Mouse (Mus musculus): ENCODE data around the gene Setdb1. TPM values are rescaled to one million over a fixed set of nuclear protein-coding genes. Genes with fewer than 3 reads are reported as not detected.

Gene Setdb1
- polyA plus RNA-seq, 1 experiment from 2014 or later = 12.2 TPM

DNA sequence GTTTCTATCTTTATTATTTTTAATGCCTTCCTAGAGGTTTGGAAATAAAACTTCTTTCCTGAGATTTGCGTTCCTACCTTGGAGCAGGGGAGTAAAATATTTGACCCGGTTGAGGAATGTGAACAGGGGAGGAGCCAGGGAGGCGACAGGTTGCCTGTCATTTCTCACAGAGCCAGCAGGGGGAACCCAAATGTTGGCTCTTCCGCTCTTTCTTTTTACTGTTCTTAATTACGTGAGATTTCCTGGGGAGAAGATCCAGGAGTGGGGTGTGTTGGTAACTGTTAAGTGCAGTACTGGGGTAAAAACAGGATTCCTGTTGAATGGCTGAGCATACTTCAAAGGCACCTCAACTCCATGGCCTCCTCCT is 60.9 kb downstream of the Setdb1 start:
- 0 out of 2 replicates have a peak, but pooled peaks have one; percentile 19 for ATAC-seq (ENCODE audit: low read depth)
- Histone ChIP-seq H3K27me3 (ENCODE audit: control insufficient read depth, insufficient read depth, low read depth, low read length) (no peaks in the 10 kb centered on the region), H3K27ac (ENCODE audit: low read length) (no peak overlapping the region), H3K4me2 (ENCODE audit: low read depth, low read length) (no peak overlapping the region), H3K9me3 (replicated peaks; ENCODE audit: control insufficient read depth, low read length) (no peaks in the 10 kb centered on the region), H3K4me3 (ENCODE audit: low read depth, low read length) (no peak overlapping the region), H3K36me3 (ENCODE audit: control insufficient read depth, insufficient read depth) (no peaks in the 10 kb centered on the region; the same call in 1 of the 2 replicates), H3K4me1 (ENCODE audit: control insufficient read depth, low read depth, low read length) (peaks cover 19% of the 10 kb centered on the region), H3K9ac (ENCODE audit: low read depth, low read length) (no peak overlapping the region)
- 21% methylated on average over 5 of the region's 5 CpGs for WGBS (ENCODE audit: insufficient replicate concordance)

DNA sequence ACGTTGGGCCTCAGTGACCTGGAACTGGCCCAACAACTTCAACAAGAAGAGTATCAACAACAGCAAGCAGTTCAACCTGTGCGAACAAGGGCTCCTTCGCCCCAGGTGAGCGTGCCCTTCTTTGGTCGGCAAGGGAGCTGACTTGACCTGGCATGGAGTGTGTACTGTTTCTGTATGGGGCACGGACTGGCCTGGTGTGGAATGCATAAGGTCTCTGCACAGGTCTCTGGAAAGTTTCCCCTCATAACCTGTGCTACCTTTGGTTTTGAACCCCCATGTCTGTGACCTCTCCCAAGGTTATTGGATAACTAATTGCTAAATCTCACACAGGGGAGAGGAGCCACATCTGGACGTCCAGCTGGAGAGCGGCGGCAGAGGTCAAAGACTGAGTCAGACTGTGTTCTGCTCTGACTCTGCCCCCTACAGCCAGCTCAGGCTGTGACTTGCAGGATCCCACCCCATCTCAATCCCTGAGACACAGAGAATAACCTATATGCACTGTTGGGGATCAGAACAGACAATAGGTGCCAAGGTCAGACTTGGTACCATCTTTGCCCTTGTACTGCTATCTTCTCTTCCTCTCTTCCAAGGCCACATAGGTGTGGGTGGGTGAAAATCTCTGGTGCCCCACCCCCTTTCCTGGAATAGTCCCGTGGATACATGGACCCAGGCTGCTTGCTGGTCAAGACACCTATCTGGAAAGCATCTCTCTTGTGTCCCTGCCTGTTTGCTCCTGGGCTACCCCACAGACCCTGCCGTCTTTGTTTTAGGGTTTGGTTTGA is 61.5 kb downstream of the Setdb1 start:
- no peak overlapping the region for H3K4me3 ChIP-seq (ENCODE audit: low read depth, low read length)
- H3K27ac ChIP-seq (ENCODE audit: low read length) = peak overlapping the region; percentile 13; the same call in 1 of the 2 replicates
- no peaks in the 10 kb centered on the region for H3K27me3 ChIP-seq (ENCODE audit: control insufficient read depth, insufficient read depth, low read depth, low read length)
- 69% methylated on average over 11 of the region's 11 CpGs for WGBS (ENCODE audit: insufficient replicate concordance)
- peak; percentile 60 for ATAC-seq (ENCODE audit: low read depth)
- peaks cover 19% of the 10 kb centered on the region for H3K4me1 ChIP-seq (ENCODE audit: control insufficient read depth, low read depth, low read length)
- H3K4me2 ChIP-seq (ENCODE audit: low read depth, low read length) = no peak overlapping the region
- H3K9ac ChIP-seq (ENCODE audit: low read depth, low read length) = no peak overlapping the region
- H3K36me3 ChIP-seq (ENCODE audit: control insufficient read depth, insufficient read depth) = no peaks in the 10 kb centered on the region; the same call in 1 of the 2 replicates
- no peaks in the 10 kb centered on the region for H3K9me3 ChIP-seq (replicated peaks; ENCODE audit: control insufficient read depth, low read length)

DNA sequence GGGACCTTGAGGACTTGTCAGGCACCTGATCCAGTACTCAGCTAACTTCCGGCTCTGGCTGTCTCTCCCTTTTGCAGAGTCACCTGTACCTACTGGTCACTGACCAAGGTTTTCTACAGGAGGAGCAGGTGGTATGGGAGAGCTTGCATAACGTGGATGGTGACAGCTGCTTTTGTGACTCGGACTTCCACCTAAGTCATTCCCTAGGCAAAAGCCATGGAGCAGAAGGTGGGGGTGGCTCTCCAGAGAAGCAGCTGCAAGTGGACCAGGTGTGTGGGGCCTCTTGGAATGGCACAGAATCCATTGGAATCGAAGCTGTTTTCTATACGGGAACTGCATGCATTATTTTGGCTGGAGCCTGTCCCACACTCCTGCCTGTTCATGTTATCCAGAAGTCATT is 62.3 kb downstream of the Setdb1 start:
- Histone ChIP-seq H3K4me1 (ENCODE audit: control insufficient read depth, low read depth, low read length) (peaks cover 19% of the 10 kb centered on the region), H3K9me3 (replicated peaks; ENCODE audit: control insufficient read depth, low read length) (no peaks in the 10 kb centered on the region), H3K4me3 (ENCODE audit: low read depth, low read length) (no peak overlapping the region), H3K27ac (ENCODE audit: low read length) (no peak overlapping the region), H3K4me2 (ENCODE audit: low read depth, low read length) (no peak overlapping the region), H3K9ac (ENCODE audit: low read depth, low read length) (no peak overlapping the region), H3K36me3 (ENCODE audit: control insufficient read depth, insufficient read depth) (no peaks in the 10 kb centered on the region; the same call in 1 of the 2 replicates), H3K27me3 (ENCODE audit: control insufficient read depth, insufficient read depth, low read depth, low read length) (no peaks in the 10 kb centered on the region)
- 59% methylated on average over 5 of the region's 5 CpGs for WGBS (ENCODE audit: insufficient replicate concordance)
- no peak for ATAC-seq (ENCODE audit: low read depth)

DNA sequence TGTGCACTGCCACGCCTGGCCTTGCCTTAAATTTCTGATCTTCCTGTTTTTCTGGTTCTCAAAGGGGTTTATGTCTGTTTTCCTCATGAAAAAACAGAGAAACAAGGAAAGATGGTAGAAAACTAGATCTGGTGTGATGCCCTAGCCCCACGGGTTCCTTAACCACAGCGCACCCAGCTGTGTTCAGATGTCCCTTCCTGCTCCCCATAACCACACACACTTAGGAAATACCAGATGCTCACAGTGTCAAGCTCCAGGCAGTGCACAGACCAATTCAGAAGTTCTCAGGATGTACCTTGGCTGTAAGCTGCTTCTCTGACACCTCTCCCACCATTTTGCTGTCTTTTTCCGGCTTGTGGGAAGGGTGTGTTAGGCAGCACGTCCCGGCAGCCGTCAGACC is 62.7 kb downstream of the Setdb1 start:
- Histone ChIP-seq H3K27ac (ENCODE audit: low read length) (no peak overlapping the region), H3K4me1 (ENCODE audit: control insufficient read depth, low read depth, low read length) (peaks cover 19% of the 10 kb centered on the region), H3K27me3 (ENCODE audit: control insufficient read depth, insufficient read depth, low read depth, low read length) (no peaks in the 10 kb centered on the region), H3K4me3 (ENCODE audit: low read depth, low read length) (no peak overlapping the region), H3K9ac (ENCODE audit: low read depth, low read length) (no peak overlapping the region), H3K9me3 (replicated peaks; ENCODE audit: control insufficient read depth, low read length) (no peaks in the 10 kb centered on the region), H3K36me3 (ENCODE audit: control insufficient read depth, insufficient read depth) (no peaks in the 10 kb centered on the region; the same call in 1 of the 2 replicates), H3K4me2 (ENCODE audit: low read depth, low read length) (no peak overlapping the region)
- 61% methylated on average over 7 of the region's 7 CpGs for WGBS (ENCODE audit: insufficient replicate concordance)
- ATAC-seq (ENCODE audit: low read depth) = no peak

DNA sequence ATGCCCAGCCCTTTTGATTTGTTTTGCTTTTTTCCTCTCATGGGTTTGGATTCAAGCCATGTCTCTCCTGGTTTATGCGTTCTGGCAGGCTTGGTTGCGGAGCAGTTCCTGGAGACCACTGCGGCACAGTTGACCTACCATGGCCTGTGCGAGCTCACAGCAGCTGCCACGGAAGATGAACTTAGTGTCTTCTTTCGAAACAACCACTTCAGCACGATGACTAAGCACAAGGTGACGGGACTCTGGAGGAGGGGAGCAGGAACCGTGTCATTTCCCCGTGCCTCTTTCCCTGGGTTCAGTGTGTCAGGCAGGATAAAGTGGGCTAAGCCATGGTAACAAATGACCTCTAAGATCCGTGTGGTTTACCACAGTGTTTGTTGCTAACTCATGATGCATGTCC is 63.5 kb downstream of the Setdb1 start:
- ATAC-seq (ENCODE audit: low read depth) = peak; percentile 35
- H3K4me1 ChIP-seq (ENCODE audit: control insufficient read depth, low read depth, low read length) = peaks cover 19% of the 10 kb centered on the region

DNA sequence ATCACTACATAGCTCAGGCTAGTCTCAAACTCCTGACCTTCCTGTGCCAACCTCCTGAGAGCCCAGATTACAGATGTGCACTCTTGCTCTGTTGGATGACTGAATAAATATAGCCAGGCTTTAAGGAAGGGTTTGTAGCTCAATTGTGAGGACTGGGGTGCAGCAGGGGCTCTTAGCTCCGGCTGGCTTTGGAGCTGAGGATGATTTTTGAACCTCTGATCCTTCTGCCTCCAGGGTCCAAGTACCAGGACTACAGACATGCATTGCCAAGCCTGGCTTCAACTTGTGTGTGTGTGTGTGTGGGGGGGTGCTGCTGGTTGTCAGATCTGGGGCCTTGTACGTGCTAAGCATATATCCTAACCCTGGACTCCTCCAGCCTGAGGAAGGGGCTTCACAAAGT is 64.1 kb downstream of the Setdb1 start:
- Histone ChIP-seq H3K4me1 (ENCODE audit: control insufficient read depth, low read depth, low read length) (peaks cover 19% of the 10 kb centered on the region), H3K36me3 (ENCODE audit: control insufficient read depth, insufficient read depth) (peaks cover 7% of the 10 kb centered on the region), H3K27ac (ENCODE audit: low read length) (no peak overlapping the region), H3K9ac (ENCODE audit: low read depth, low read length) (no peak overlapping the region), H3K4me2 (ENCODE audit: low read depth, low read length) (no peak overlapping the region), H3K9me3 (replicated peaks; ENCODE audit: control insufficient read depth, low read length) (no peaks in the 10 kb centered on the region), H3K27me3 (ENCODE audit: control insufficient read depth, insufficient read depth, low read depth, low read length) (no peaks in the 10 kb centered on the region), H3K4me3 (ENCODE audit: low read depth, low read length) (no peak overlapping the region)
- no peak for ATAC-seq (ENCODE audit: low read depth)
- WGBS (ENCODE audit: insufficient replicate concordance) = 57% methylated on average over 2 of the region's 2 CpGs

More for the DNA sequence above, 63.5 kb downstream of the Setdb1 start:
- Histone ChIP-seq H3K9me3 (replicated peaks; ENCODE audit: control insufficient read depth, low read length) (no peaks in the 10 kb centered on the region), H3K27me3 (ENCODE audit: control insufficient read depth, insufficient read depth, low read depth, low read length) (no peaks in the 10 kb centered on the region), H3K27ac (ENCODE audit: low read length) (peak overlapping the region; percentile 28; the same call in 1 of the 2 replicates), H3K36me3 (ENCODE audit: control insufficient read depth, insufficient read depth) (peaks cover under 1% of the 10 kb centered on the region), H3K4me3 (ENCODE audit: low read depth, low read length) (no peak overlapping the region), H3K4me2 (ENCODE audit: low read depth, low read length) (no peak overlapping the region), H3K9ac (ENCODE audit: low read depth, low read length) (no peak overlapping the region)
- WGBS (ENCODE audit: insufficient replicate concordance) = 15% methylated on average over 11 of the region's 11 CpGs

DNA sequence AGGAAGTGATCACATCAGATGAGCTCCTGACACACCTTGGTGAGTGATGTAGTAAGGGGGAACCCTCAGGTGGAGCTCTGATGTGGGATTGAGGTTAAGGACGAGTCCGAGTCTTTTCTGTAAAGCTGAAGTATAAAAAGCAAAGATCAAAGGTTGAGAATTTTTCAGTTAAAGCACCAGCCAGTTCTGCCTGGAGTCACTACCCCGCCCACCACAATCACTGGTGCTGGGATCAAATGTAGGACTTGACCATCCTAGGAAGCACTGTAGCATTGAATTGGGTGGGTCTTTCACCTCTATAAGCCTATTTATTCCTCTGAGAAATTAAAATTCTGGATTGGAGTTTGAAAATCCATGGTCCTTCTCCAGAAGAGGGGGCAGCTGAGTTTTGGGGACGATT is 66.0 kb downstream of the Setdb1 start:
- Histone ChIP-seq H3K36me3 (ENCODE audit: control insufficient read depth, insufficient read depth) (peaks cover 10% of the 10 kb centered on the region), H3K9ac (ENCODE audit: low read depth, low read length) (no peak overlapping the region), H3K4me2 (ENCODE audit: low read depth, low read length) (no peak overlapping the region), H3K27me3 (ENCODE audit: control insufficient read depth, insufficient read depth, low read depth, low read length) (no peaks in the 10 kb centered on the region), H3K27ac (ENCODE audit: low read length) (no peak overlapping the region), H3K9me3 (replicated peaks; ENCODE audit: control insufficient read depth, low read length) (no peaks in the 10 kb centered on the region), H3K4me3 (ENCODE audit: low read depth, low read length) (no peak overlapping the region), H3K4me1 (ENCODE audit: control insufficient read depth, low read depth, low read length) (peaks cover 21% of the 10 kb centered on the region)
- 53% methylated on average over 4 of the region's 4 CpGs for WGBS (ENCODE audit: insufficient replicate concordance)
- ATAC-seq (ENCODE audit: low read depth) = no peak

DNA sequence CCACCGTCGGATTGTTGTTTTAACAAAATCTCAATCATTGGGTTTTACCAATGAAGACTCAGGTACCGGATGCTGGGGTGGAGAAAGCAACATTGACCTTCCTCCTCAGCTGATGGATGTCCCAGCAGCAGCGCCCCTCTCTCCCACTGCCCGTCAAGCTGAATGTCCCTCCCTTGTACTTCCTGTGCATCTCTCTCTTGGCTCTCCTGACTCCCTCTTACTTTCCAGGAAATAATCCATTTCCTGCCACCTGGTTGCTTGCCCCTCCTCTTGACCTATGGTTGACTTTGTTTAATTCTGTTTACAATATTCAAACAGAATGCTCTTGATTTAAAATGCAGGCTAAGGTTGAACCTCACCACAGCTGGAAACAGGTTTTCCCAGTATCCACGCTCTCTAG is 66.8 kb downstream of the Setdb1 start:
- Histone ChIP-seq H3K4me1 (ENCODE audit: control insufficient read depth, low read depth, low read length) (peaks cover 21% of the 10 kb centered on the region), H3K9me3 (replicated peaks; ENCODE audit: control insufficient read depth, low read length) (no peaks in the 10 kb centered on the region), H3K27me3 (ENCODE audit: control insufficient read depth, insufficient read depth, low read depth, low read length) (no peaks in the 10 kb centered on the region), H3K36me3 (ENCODE audit: control insufficient read depth, insufficient read depth) (peaks cover 10% of the 10 kb centered on the region), H3K27ac (ENCODE audit: low read length) (no peak overlapping the region), H3K9ac (ENCODE audit: low read depth, low read length) (no peak overlapping the region), H3K4me2 (ENCODE audit: low read depth, low read length) (no peak overlapping the region), H3K4me3 (ENCODE audit: low read depth, low read length) (no peak overlapping the region)
- 81% methylated on average over 6 of the region's 6 CpGs for WGBS (ENCODE audit: insufficient replicate concordance)
- no peak for ATAC-seq (ENCODE audit: low read depth)

DNA sequence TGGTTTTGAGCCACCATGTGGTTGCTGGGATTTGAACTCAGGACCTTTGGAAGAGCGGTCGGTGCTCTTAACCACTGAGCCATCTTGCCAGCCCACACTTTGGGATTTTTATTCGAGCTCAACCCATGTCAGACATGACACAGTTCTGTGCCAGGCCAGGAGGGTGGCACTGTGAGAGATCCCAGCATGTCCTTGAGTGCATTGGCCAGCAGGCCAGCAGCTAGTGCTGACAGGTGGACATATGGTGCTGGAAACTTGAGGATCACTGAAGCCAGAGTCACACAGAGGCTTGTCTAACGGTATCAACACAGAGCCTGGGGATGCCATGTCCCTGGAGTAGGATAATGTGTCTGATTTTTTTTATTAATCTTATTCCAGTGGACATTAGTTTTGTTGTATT is 67.6 kb downstream of the Setdb1 start:
- 78% methylated on average over 4 of the region's 4 CpGs for WGBS (ENCODE audit: insufficient replicate concordance)

More for the DNA sequence above, 67.6 kb downstream of the Setdb1 start:
- Histone ChIP-seq H3K9ac (ENCODE audit: low read depth, low read length) (no peak overlapping the region), H3K9me3 (replicated peaks; ENCODE audit: control insufficient read depth, low read length) (no peaks in the 10 kb centered on the region), H3K36me3 (ENCODE audit: control insufficient read depth, insufficient read depth) (peaks cover 10% of the 10 kb centered on the region), H3K27ac (ENCODE audit: low read length) (no peak overlapping the region), H3K27me3 (ENCODE audit: control insufficient read depth, insufficient read depth, low read depth, low read length) (no peaks in the 10 kb centered on the region), H3K4me2 (ENCODE audit: low read depth, low read length) (no peak overlapping the region), H3K4me1 (ENCODE audit: control insufficient read depth, low read depth, low read length) (peaks cover 27% of the 10 kb centered on the region), H3K4me3 (ENCODE audit: low read depth, low read length) (no peak overlapping the region)
- no peak for ATAC-seq (ENCODE audit: low read depth)

Measured in liver, embryonic 16.5 days (tissue).